Mouse (Mus musculus) cerebellum, postnatal 10 days (tissue): ENCODE measurements around the gene Kcnh2.

Experiments
- DNase-seq, 2 experiments: peaks; one replicate each; pipeline ENCODE4 v3.0.0; 2021; ENCODE audit warnings: mixed read lengths in 2 of 2

Kcnh2 gene

DNA sequence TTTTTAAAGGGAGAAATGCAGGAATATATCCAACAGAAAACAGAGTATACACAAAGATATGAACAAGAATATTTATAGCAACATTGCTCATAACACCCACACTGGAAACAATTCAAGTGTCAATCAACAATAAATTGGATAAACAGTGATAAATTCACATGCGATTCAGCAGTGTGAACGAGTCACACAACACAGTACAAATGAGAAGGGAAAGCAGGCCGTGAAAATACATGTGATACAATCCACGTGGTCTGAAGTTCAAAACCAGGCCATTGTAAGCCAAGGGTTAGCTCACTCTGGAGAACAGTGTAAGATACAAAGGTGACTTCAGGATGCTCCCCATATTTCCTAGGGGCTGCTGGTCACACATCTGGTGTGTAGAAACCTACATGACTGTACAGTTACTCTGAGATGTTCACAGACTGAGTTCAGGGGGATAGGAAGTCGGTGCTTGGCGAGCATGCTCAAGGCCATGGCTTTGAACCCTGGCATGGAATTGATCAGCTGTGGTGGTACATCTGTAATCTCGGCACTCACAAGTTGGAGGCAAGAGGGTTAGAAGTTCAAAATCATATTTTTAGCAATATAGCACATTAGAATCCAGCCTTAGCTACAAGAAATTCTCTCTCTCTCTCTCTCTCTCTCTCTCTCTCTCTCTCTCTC lies 23.4 kb upstream of the Kcnh2 start:
- no peak for DNase-seq

DNA sequence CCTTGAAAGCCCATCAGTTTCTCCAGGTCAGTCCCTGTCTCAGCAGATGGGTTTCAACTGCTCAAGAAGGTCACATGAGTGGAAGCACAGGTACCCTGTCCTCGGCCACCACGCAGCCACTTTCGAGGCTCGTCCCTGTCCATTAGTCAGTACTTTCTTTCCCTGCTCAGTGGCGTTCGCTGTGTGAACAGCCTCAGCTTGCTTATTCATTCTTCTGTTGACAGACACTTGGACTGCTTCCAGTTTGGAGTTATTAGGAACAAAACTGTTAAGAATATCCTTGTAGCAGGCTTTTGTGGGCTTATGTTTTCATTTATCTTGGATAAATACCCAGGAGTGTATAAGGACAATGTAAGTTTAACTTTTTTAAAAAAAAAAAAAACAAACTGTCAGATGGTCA lies 22.8 kb upstream of the Kcnh2 start:
- DNase-seq, result no peak

DNA sequence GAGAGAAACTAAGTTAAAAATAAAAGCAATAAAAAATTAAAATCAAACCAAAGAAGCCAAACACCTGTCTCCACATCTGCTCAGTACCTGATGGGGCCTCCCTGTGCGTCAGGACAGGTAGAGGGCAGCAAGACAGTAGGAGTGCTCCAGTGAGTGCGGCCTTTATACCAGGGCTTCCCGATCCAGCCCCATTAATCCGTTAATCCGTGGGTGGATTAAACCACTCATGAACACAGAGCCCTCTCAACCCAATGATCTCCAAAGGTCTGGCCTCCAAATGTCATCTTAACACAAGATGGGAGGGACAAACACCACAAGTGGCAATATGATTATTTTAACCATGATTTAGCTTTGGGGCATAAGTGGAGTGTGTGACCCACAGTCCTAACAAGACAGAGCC lies 22.4 kb upstream of the Kcnh2 start:
- DNase-seq, result no peak

DNA sequence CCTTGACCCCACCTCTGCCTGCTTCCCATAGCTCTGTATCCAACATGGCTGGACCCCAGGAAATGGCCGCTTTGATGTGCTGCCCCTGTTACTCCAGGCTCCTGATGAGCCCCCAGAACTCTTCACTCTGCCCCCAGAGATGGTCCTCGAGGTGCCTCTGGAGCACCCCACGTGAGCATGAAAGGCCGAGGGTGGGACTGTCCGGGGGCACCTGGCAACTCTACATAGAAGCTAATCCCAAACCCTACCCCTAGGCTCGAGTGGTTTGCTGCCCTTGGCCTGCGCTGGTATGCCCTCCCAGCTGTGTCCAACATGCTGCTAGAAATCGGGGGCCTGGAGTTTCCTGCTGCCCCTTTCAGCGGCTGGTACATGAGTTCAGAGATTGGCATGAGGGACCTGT lies 18.4 kb upstream of the Kcnh2 start:
- DNase-seq, result no peak

DNA sequence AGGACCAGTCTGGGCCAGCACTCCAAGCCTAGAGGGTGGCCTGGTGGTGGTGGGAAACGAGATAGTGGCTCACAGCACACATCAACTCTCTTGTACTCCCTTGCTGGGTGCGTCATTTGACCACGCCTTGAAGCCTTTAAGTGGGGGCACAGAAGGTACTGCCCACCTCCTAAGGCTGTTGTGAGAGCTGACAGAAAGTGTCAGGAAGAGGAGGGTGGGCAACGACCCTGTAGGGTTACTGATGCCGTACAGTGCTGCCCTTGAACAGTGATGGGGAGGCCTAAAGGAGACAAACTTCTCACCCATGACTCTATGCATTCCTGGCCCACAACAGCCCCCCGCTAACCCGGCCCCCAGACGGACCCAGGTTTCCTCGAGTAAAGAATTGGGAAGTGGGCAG lies 15.0 kb upstream of the Kcnh2 start:
- no peak for DNase-seq

DNA sequence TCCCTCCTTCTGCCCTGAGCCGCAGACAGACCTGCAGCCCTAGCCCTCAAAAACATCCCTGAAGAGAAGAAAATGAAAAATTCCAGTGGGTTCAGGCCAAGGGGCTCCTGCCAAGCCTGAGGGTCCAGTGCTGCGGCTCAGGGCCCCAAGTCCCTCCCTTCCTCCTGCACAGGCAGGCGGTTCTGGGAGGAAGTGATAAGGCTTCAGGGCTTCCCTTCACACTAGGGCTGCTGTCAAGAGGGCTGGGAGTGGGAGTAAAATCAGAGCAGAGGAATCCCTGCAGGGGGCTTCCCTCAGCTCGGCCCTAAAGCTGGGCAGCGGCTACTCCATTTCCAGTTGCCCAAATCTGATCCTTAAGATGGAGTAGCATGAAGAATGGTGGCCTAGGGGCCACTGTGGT lies 14.1 kb upstream of the Kcnh2 start:
- DNase-seq, result no peak

DNA sequence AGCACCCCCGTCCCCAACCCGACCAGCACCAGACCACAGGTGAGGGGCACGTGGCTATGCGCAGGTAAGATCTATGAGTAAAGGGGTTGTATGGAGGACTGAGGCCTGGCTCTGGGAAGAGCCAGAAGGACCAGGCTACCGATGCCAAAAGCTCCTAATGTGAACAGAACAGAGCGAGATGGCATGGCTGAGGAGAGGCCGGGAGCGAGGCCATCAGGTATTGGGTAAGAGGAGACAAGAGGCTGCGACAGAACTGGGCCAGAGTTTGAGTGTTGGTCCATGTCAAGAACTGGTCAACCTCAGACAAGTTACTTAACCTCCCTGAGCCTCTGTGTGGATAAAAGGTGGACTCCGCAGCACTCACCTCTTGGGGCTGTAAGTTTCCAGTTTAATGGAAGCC lies 13.6 kb upstream of the Kcnh2 start:
- DNase-seq, result no peak

DNA sequence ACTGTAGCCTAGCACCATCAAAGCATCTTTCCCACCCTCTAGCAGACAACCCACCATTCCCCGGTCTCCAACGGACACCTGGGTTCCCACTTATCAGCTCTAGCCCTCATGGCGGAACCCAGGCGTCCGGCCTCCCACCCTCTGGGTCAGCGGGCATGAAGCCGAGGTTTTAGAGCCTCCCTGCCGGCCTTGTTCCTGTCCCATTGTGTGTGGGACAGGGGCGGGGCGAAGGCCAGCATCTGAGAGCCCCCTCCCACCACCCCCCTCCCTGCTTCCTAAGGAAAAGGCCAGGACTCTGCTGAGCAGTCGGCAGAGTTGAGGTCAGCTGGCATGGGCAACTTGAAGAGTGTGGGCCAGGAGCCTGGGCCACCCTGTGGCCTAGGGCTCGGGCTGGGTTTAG lies 13.1 kb upstream of the Kcnh2 start, which contains the start of gene Nos3:
Gene Nos3 (plus strand): TSS at position 303 of the 400 bp plus-strand sequence.
- DNase-seq, result no peak

DNA sequence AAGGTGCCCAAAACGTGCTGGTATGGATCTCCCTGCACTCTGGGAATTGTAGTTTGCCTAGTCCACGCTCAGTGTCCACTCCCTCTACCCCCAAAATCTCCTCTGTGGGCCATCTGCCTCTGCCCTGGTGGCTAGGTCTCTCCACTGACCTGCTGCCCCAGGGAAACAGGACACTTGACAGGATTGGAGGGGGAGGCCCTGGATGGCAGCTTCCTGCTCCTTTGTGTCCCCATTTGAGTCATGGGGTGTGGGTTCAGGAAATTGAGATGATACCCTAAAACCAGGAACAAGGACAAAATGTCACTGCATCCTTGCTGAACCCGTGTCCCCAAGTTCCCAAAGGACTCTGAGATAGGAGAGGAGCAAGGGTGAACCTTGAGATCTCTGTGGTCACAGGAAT lies 12.7 kb upstream of the Kcnh2 start:
- DNase-seq, result no peak

DNA sequence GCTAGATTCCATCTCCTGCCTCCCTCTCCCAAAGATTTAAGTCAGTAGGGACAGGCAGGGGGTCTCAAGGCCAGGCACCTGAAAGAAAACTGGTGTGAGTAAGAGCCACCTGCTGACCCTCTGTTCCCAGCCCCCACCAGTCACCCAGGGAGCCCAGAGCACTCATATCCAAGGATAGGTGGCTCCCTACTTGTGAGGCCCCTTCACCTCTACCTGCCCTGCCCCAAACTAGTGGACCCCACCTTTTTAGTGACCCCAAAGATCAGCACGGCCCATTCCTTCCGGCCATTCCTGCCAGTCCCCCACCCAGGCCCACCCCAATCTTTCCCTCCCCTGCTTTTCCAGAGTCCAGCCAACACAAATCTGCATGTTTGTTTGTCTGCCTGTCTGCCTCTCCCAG lies 12.1 kb upstream of the Kcnh2 start:
- DNase-seq, result no peak

DNA sequence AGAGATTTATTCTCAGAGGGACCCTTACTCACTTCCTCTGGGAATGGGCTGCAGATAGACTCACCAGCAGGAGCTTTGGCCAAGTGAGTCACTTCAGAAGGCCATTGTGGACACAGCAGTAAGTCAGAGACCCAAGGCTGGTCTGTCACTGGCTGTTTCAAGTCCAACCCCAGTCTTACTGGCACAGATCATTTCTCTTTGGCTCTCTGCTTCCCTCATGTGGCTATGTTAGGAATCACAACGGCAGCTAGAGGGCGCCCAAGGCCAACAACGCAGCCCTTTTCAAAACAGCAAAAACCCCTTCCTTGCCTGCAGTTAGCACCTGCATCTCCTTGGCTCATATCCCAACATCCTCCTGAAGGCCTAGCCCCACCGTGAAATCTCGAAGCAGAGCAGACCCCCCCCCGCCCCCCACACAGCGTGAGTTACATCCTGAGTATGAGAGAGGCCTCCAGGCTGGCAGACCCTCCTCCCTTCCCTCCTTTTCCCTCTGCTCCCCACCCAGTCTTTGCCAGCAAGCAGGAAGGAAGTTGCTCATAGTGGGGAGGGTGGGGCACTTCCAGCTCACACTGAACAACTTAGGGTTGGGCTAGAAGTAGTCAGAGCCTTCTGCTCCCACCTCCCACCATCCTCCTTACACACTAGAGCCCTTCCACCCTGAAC lies 9.5 kb upstream of the Kcnh2 start:
- peak; percentile 92 to 95 for DNase-seq

DNA sequence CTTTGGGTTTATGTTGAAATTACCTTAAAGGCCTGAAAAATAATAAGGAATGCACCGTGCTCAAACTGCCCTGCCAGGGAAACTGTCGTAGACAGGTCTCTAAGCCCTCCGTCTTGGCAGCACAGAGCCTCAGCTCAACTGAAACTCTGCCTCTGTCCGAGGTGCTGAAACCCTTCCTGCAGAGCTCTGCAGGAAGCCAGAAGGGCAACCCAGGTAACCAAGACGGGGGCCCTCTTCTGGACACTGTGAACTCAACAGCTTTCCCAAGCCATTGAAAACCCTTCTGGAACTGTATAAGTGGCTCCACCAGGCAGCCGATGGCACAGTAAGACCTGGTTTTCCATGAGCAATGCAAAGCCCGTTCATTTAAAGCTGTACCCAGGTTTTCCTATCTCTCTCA lies 6.1 kb upstream of the Kcnh2 start:
- peak in 1 of 2 experiments; percentile 56 for DNase-seq

DNA sequence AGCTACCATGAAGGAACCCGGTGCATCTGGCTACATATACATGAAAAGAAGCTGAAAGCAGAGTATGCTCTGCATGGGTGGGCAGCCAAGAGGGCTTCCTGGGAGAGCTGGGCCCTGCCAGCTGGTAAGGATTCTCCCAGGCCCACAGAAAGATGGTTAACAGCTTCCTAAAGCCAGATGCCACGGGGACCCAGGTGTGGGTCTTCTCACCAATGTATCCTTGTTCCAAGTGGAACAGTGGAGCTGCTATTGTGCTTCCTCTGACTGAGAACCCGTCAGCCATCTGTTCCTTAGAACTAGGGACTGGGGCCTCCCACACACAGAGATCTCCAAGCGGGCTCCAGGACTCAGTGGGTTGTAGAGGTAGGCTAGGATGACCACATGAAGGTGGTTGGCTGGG lies 5.4 kb upstream of the Kcnh2 start:
- no peak for DNase-seq

DNA sequence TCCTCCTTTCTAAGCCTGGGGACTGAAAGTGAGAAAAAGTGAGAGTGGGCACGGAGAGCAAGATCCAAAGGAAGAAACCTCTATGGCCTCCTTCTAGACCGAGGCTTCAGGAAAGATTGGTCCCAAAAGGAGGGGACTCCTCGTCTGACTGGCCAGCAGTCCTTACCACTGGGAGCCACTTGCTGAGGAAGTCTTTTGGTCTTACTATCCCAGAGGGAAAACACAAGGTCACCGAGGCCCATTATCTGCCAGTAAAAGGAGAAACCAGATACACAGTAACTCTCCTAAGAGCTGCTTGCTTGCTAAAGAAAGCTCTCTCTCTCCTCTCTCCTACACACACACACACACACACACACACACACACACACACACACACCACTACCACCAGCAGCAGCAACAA lies 1.9 kb upstream of the Kcnh2 start:
- DNase-seq, result no peak

DNA sequence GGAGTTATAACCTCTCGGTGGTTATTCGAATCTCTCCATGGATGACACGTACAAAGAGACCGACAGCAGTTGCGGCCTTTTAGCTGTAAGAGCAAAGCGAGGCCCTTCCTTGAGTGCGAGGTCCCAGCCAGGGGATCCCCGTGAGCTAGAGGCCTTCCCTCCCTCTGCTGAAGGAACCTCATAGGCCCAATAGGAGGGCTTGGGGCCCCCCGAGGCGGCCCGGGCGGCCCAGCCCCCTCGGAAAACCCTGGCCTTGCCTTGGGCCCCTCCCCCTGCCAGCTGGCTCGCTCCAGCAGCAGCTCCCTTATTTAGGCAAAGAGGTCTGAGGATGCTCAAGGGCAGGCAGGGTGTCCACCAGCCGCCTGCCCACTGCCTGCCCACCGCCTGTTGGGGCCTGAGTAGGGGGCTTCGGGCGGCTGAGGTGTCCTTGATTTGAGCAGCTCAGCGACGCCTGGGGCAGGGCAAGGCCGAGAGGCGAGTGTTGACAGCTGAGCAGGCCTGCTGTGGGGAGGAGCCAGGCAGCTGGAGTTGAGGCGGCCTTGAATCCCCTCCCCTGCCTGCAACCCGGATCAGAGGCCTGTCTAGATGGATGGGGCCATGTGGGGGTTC lies 951 bp upstream of the Kcnh2 start:
- DNase-seq, result peak; percentile 59

DNA sequence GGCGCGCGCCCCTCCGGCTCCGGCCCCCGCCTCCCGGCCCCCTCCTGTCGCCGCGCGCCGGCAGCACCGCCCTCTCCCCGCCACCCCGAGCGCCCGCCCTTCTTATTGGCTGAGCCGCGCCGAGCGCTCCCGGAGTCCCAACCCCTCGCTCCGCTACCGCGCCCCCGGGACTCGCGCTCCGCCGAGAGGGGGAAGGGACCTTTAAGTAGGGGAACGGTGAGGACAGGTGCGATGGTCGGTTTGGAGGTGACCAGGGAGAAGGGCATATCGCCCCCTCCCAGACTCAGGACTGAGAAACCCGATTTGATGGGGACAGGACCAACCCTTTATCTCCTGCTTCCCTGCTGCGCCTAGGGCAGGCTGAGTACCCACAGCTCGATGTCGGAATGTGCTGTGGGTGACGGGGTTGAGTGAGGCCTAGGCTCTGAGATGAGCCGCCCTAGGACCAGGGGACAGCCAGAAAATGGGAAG lies 332 bp upstream of the Kcnh2 start:
- peak; percentile 93 to 96 for DNase-seq

DNA sequence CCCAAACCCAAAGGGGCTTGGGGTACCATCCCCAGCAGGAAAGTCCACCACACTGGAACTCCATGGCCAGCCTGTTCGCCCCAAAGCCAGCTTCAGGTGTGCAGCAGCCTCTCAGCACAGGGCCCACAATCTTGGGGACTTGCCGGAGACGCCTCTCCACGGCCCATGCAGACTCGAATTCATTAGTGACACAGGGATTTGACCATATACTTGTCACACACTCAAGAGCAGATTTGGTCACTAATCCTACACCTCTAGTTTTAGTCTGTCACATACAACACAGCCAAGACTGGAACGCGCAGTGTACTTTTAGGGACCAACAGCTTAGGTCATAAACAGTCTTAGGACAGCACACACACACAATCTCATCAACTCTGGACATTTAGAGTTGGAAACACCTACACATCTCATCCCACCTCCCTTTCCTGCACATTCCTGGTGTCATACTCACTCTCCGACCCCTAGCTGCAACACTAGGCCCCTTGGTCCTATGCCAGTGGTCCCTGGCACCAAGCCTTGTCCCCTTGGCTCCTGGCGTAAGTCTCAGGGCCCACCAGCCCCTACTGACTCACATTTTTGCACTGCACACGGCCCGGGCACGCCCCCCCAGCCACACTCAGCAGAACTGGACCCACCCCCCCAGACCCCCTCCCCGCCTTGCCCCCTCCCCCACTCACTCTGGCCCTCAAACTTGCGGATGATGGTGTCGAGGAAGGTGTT lies 713 bp downstream of the Kcnh2 start:
- DNase-seq, result peak; percentile 65 to 70

DNA sequence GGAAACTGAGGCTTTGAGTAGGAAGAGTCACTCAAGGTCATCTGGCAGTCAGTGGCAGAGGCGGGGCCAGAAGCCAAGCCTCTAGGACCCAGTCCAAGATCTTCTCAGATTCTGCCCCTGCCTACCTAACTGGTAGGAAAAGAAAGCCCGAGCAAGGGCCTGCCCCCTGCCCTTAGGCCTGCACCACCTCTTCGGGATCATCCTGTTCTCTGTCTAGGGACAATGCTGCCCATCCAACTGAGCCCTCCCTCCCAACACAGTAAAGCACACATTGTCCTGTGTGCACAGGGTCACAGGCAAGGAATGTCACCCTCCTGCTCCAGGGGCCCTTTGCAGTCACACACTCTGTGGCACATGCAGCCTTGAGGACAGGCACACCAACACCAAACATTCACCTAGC lies 1.3 kb downstream of the Kcnh2 start:
- peak in 1 of 2 experiments; percentile 51 for DNase-seq

DNA sequence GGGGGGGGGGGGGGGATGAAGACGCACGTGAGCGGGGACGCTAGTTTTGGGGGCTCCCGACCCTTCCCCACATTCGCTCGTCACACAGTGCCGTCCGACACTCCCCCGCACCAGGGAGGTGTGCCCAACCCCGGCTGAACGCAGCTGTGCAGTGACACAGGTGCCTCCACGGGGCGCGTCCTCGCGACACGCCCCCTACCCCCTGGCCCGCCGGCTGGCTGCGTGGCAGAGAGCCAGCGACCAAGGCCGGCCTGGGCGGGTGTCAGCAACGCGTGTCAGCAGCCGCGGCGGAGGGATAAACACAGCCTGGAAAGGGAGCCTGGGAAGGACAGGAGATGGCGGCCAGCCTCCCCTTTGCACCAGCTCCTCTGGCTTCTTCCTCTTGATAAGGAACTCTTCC lies 2.9 kb downstream of the Kcnh2 start:
- DNase-seq, result peak; percentile 52 to 58

DNA sequence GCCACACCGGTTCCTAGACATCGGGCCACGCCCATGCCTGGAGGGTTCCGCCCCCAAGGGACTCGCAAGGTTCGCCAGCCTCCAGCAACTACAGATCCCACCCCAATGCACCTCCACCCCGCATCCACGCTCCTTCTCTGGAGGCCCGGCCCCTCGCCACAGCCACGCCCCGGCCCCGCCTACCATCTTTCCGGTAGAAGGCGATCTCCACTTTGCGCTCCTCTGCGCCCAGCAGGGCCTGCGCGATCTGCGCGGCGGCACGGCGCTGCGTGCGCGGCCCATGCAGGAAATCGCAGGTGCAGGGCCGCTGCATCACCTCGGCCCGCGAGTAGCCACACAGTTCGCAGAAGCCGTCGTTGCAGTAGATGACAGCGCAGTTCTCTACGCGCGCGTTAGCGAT lies 3.3 kb downstream of the Kcnh2 start:
- peak; percentile 80 to 85 for DNase-seq

DNA sequence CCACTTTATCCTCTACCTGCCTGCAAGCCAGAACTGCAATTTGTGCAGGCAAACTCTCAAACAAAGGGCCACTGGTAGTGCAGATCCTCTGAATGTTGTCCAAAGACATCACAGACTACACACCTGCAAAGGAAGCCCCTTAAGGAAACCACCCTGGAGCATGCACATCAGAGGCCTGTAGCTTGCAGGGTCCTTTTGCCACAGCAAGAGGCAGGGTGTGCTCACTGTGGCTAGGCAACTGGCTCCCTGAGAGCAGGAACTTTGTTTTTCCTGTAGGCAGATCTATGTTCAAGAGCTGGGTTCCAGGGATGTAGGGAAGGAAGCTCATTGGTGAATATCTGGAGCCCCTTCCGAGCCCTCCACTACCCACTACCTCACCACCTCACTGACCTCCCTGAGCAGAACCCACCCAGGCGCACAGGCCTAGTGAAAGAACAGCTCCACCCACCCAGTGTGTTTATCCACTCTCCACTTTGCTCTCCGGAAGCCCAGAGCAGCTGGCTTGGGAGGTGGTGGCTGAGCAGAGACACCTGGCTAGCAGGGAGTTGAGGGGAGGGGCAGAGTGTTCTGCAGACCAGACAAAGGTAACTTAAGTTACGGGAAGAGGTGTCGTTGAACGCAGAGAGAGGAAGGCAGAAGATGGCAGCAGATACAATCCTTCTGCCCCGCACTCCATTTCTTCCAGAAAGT lies 4.1 kb downstream of the Kcnh2 start:
- no peak for DNase-seq

DNA sequence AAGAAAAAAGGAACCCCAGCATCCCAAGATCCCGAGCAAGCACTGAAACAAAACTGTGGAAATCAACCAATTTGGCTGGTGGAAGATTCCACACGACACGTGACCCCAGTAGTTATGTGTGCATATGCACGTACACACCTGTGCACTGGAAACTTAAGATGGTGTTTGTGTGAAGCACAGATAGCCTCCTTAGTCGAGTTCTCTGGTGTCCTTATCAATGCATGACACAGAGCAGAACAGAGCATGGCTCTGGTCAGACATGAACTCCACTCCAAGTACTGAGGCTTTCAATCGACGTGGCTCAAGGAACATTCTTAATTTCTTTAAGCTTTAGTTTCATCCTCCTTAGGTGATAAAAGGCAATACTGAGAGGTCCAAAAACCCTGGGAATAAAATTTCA lies 5.1 kb downstream of the Kcnh2 start:
- DNase-seq, result no peak

DNA sequence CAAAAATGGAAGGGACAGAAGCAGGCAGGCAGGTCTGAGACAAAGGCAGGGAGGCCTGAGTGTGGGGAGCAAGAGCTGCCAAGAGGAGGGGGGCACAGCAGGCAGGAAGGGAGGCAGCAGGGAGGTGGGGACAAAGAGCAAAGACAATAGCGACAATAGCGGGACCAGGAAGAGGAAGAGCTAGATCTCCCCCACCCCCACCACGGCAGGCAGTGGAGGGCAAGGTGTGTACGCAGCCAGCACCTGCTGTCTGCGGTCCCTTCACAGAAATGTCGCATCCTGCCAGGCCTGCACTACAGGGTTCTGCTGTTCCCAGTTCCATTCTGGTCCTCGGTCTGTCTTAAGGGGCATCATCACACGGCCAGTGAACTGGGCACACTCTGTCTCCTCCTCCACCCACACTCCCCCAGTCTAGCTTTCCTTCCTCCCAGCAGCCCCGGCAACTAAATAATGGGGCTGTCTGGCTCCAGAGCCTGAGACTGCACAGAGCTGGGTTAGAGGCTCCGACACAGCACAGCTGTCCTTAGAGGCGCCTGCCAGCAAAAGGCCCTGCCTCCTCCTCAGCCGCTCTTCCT lies 6.8 kb downstream of the Kcnh2 start:
- DNase-seq, result peak; percentile 60 to 67
